ENCODE assay signal across 8 mouse cellular contexts in the genomic region with DNA sequence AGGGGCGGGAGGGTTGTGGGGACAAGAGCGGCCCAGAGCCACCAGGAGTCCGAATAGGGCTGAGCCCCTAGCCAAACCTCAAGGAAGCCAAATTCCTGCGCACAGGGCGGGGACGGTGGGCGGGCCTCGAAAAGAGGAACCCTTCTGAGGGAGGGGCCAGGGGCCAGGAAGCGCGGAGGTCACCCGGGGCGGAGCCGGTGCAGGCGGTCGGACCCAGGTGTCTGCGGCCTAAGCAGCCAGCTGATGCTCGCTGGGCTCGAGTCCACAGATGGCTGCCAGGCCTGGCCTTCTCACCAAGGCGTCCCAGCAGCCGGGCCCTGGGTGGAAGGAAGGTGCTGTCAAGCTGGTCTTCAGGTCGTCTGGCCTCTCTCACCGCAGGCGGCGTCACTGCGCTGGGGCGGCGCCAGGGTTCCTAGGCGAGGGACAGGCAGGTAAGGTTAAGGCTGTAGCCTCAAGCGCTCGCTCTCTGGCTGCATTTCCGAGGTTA. TPM values are rescaled to one million over a fixed set of nuclear protein-coding genes. Genes with fewer than 3 reads are reported as not detected.
DNase-seq lines count a peak whose midpoint lies in the region; ATAC-seq and TF ChIP-seq lines count a peak whose summit lies in the region.

No protein-coding gene starts in this region.

- no peak for ATAC-seq in embryonic facial prominence, embryonic 13.5 days (ENCODE audit: insufficient number of reproducible peaks, insufficient read depth, low FRiP score, low TSS enrichment, low read depth)
- peak; percentile 55; the same call in 1 of the 2 replicates for ATAC-seq in kidney, embryonic 15.5 days (replicated peaks; ENCODE audit: low FRiP score)

- H3K27ac ChIP-seq in MEL (ENCODE audit: control insufficient read depth, low read depth, low read length) = no peak overlapping the region
- H3K27ac ChIP-seq in embryonic facial prominence, embryonic 13.5 days = no peak overlapping the region
- H3K27ac ChIP-seq in kidney, embryonic 15.5 days = no peak overlapping the region
- H3K27ac ChIP-seq in testis, adult 2 months (ENCODE audit: control insufficient read depth, insufficient read depth, low read depth, low read length) = no peak overlapping the region

- H3K4me1 ChIP-seq in MEL (ENCODE audit: control insufficient read depth in 1 of 2, insufficient read depth in 2 of 2, low read length in 2 of 2) = peaks cover 5 to 28% of the 10 kb centered on the region in 2 experiments
- H3K4me1 ChIP-seq in embryonic facial prominence, embryonic 13.5 days = peaks cover 12% of the 10 kb centered on the region
- H3K4me1 ChIP-seq in kidney, embryonic 15.5 days = peaks cover 6% of the 10 kb centered on the region
- peaks cover 6% of the 10 kb centered on the region; the same call in 1 of the 2 replicates for H3K4me1 ChIP-seq in testis, adult 2 months (ENCODE audit: control insufficient read depth, insufficient read depth, low read length)

- WGBS in embryonic facial prominence, embryonic 13.5 days = 14% methylated on average over 31 of the region's 31 CpGs
- 19% methylated on average over 31 of the region's 31 CpGs for WGBS in kidney, embryonic 15.5 days

- TF ChIP-seq POLR2A in MEL (IDR thresholded peaks at IDR 0.05; ENCODE audit: control insufficient read depth in 1 of 2, insufficient read depth in 1 of 2, low read depth in 1 of 2, low read length in 2 of 2, poor library complexity in 1 of 2) = no peak; a peak in 1 of 4 replicates
- no peak for TF ChIP-seq POLR2A in testis, adult 2 months (IDR thresholded peaks at IDR 0.05; ENCODE audit: control insufficient read depth, low read depth, low read length)

- H3K4me2 ChIP-seq in embryonic facial prominence, embryonic 13.5 days = peak overlapping the region; percentile 55
- H3K4me2 ChIP-seq in kidney, embryonic 15.5 days = peak overlapping the region; percentile 54

- peaks cover 0 to 16% of the 10 kb centered on the region in 2 experiments; a peak in 2 of 4 replicates for H3K36me3 ChIP-seq in MEL (ENCODE audit: control insufficient read depth in 1 of 2, insufficient read depth in 2 of 2, low read length in 2 of 2)
- H3K36me3 ChIP-seq in embryonic facial prominence, embryonic 13.5 days = no peaks in the 10 kb centered on the region; the same call in 1 of the 2 replicates
- H3K36me3 ChIP-seq in kidney, embryonic 15.5 days = no peaks in the 10 kb centered on the region
- H3K36me3 ChIP-seq in testis, adult 2 months (ENCODE audit: control insufficient read depth, insufficient read depth, low read length) = no peaks in the 10 kb centered on the region

- DNase-seq in adrenal gland, postnatal 10 days = peak; percentile 36
- no peak for DNase-seq in adrenal gland, postnatal 25 days
- peak; percentile 92 for DNase-seq in MEL (ENCODE audit: low read depth, low spot score)
- peak; percentile 87 for DNase-seq in lung, postnatal 36 days
- DNase-seq in right cerebral cortex, adult 18-20 months = no peak

- TF ChIP-seq EP300 in MEL (IDR thresholded peaks at IDR 0.05; ENCODE audit: low read depth in 1 of 2, low read length in 2 of 2) = no peak

- H3K9ac ChIP-seq in MEL (ENCODE audit: control insufficient read depth, low read depth, low read length, poor library complexity, severe bottlenecking) = peak overlapping the region; percentile 50
- peak overlapping the region; percentile 64 for H3K9ac ChIP-seq in embryonic facial prominence, embryonic 13.5 days
- no peak overlapping the region for H3K9ac ChIP-seq in kidney, embryonic 15.5 days

- no peaks in the 10 kb centered on the region for H3K9me3 ChIP-seq in MEL (replicated peaks; ENCODE audit: insufficient read depth, low read length)
- peaks cover 3% of the 10 kb centered on the region for H3K9me3 ChIP-seq in embryonic facial prominence, embryonic 13.5 days
- H3K9me3 ChIP-seq in kidney, embryonic 15.5 days (replicated peaks) = no peaks in the 10 kb centered on the region; the same call in 1 of the 2 replicates

- no peaks in the 10 kb centered on the region for H3K27me3 ChIP-seq in MEL (ENCODE audit: control insufficient read depth in 1 of 2, insufficient read depth in 2 of 2, low read length in 2 of 2)
- no peaks in the 10 kb centered on the region for H3K27me3 ChIP-seq in embryonic facial prominence, embryonic 13.5 days
- H3K27me3 ChIP-seq in kidney, embryonic 15.5 days = no peaks in the 10 kb centered on the region
- H3K27me3 ChIP-seq in testis, adult 2 months (ENCODE audit: control insufficient read depth, insufficient read depth, low read length) = no peaks in the 10 kb centered on the region

- H3K79me2 ChIP-seq in MEL (ENCODE audit: control insufficient read depth, insufficient read depth, low read length, poor library complexity) = no peaks in the 10 kb centered on the region

- H3K4me3 ChIP-seq in MEL (ENCODE audit: control insufficient read depth in 1 of 2, insufficient read depth in 1 of 2, low read depth in 2 of 2, low read length in 2 of 2) = peak overlapping the region; percentile 61 to 74
- peak overlapping the region; percentile 29 for H3K4me3 ChIP-seq in embryonic facial prominence, embryonic 13.5 days
- H3K4me3 ChIP-seq in kidney, embryonic 15.5 days (replicated peaks) = peak overlapping the region; percentile 17
- H3K4me3 ChIP-seq in testis, adult 2 months (ENCODE audit: control insufficient read depth, low read depth, low read length) = peak overlapping the region; percentile 64

- 0 out of 6 replicates have a peak, but pooled peaks of 1 of the 3 experiments have one; percentile 2 for TF ChIP-seq CTCF in MEL (IDR thresholded peaks at IDR 0.05 in 2 of 3, conservative IDR thresholded peaks at IDR 0.05 in 1 of 3; ENCODE audit: control insufficient read depth in 1 of 3, insufficient read depth in 1 of 3, low read depth in 2 of 3, low read length in 3 of 3, poor library complexity in 1 of 3, severe bottlenecking in 1 of 3)
- TF ChIP-seq CTCF in testis, adult 2 months (IDR thresholded peaks at IDR 0.05; ENCODE audit: control insufficient read depth, insufficient read depth, insufficient replicate concordance, low read depth, low read length) = no peak

- TF ChIP-seq RAD21 in MEL (IDR thresholded peaks at IDR 0.05; ENCODE audit: low read depth, low read length) = no peak

TF ChIP-seq in MEL, 35 proteins besides CTCF, POLR2A, EP300 and RAD21 (continues in another document):
- no peak for TF ChIP-seq POLR2AphosphoS5 (IDR thresholded peaks at IDR 0.05; ENCODE audit: borderline replicate concordance, low read depth, low read length)
- TF ChIP-seq USF2 (IDR thresholded peaks at IDR 0.05; ENCODE audit: borderline replicate concordance in 1 of 2, insufficient read depth in 1 of 2, low read depth in 1 of 2, low read length in 2 of 2) = no peak
- TF ChIP-seq TCF12 (IDR thresholded peaks at IDR 0.05; ENCODE audit: low read depth, low read length) = 0 out of 2 replicates have a peak, but pooled peaks have one; percentile 19
- no peak for TF ChIP-seq TBP (IDR thresholded peaks at IDR 0.05; ENCODE audit: low read depth, low read length)
- TF ChIP-seq UBTF (IDR thresholded peaks at IDR 0.05; ENCODE audit: borderline replicate concordance, insufficient read depth, low read depth, low read length) = no peak
- TF ChIP-seq NELFE (IDR thresholded peaks at IDR 0.05; ENCODE audit: low read depth, low read length) = no peak
- TF ChIP-seq RCOR1 (IDR thresholded peaks at IDR 0.05; ENCODE audit: low read depth, low read length) = no peak
- TF ChIP-seq MAFK (IDR thresholded peaks at IDR 0.05; ENCODE audit: borderline replicate concordance, low read depth, low read length) = no peak
- TF ChIP-seq SIN3A (IDR thresholded peaks at IDR 0.05; ENCODE audit: low read length) = peak; percentile 52; the same call in 1 of the 2 replicates
- no peak for TF ChIP-seq GATA1 (IDR thresholded peaks at IDR 0.05; ENCODE audit: low read depth, low read length)
- 0 out of 2 replicates have a peak, but pooled peaks have one; percentile 40 for TF ChIP-seq MAZ (IDR thresholded peaks at IDR 0.05; ENCODE audit: low read depth, low read length)
- no peak for TF ChIP-seq KAT2A (conservative IDR thresholded peaks at IDR 0.05; ENCODE audit: low read depth, low read length)
- TF ChIP-seq POLR2AphosphoS2 (IDR thresholded peaks at IDR 0.05; ENCODE audit: low read length) = no peak
- TF ChIP-seq HCFC1 (IDR thresholded peaks at IDR 0.05; ENCODE audit: low read depth, low read length) = no peak
- no peak for TF ChIP-seq BHLHE40 (IDR thresholded peaks at IDR 0.05; ENCODE audit: borderline replicate concordance, low read depth, low read length)
- TF ChIP-seq SMC3 (IDR thresholded peaks at IDR 0.05; ENCODE audit: low read depth, low read length) = no peak
- no peak for TF ChIP-seq ZKSCAN1 (IDR thresholded peaks at IDR 0.05; ENCODE audit: low read depth, low read length)
- TF ChIP-seq TAL1 (IDR thresholded peaks at IDR 0.05; ENCODE audit: low read length) = no peak
- TF ChIP-seq MXI1 (IDR thresholded peaks at IDR 0.05; ENCODE audit: low read depth, low read length) = no peak
- no peak for TF ChIP-seq JUND (IDR thresholded peaks at IDR 0.05; ENCODE audit: low read depth, low read length)
- TF ChIP-seq MEF2A (IDR thresholded peaks at IDR 0.05; ENCODE audit: extremely low read depth, insufficient replicate concordance, low read depth, low read length, poor library complexity, severe bottlenecking) = no peak
- TF ChIP-seq CHD1 (IDR thresholded peaks at IDR 0.05; ENCODE audit: low read depth, low read length) = no peak
- no peak for TF ChIP-seq E2F4 (IDR thresholded peaks at IDR 0.05; ENCODE audit: borderline replicate concordance, low read depth, low read length)
- TF ChIP-seq MYB (IDR thresholded peaks at IDR 0.05; ENCODE audit: low read depth, low read length) = no peak
- no peak for TF ChIP-seq GABPA (IDR thresholded peaks at IDR 0.05; ENCODE audit: low read depth, low read length)
- TF ChIP-seq ELF1 (IDR thresholded peaks at IDR 0.05; ENCODE audit: low read depth, low read length) = peak; percentile 76
- no peak for TF ChIP-seq ZNF384 (IDR thresholded peaks at IDR 0.05; ENCODE audit: low read depth, low read length)
- TF ChIP-seq ZMIZ1 (IDR thresholded peaks at IDR 0.05; ENCODE audit: low read depth, low read length) = 0 out of 2 replicates have a peak, but pooled peaks have one; percentile 28

RNA-seq across cellular contexts. Expression of a gene that starts 22.7 kb away (rescaled TPM):
- total RNA-seq in adrenal gland, postnatal 10 days (2021) = 1 to 10 TPM in 1 of 2 experiments, under 1 TPM in 1; 0.75 to 1.9 TPM
- 0.55 TPM in 1 of 2 replicates, not detected in the other for total RNA-seq in adrenal gland, postnatal 25 days (2021)
- total RNA-seq in MEL (2012; rRNA removed) = 0.07 and 0.08 TPM in 2 replicates
- under 1 TPM in 1 of 2 experiments, not detected in 1; 0.71 TPM for polyA plus RNA-seq in MEL (2012; ENCODE audit: insufficient read depth in 1 of 2, insufficient read length in 2 of 2, low read depth in 1 of 2, low replicate concordance in 2 of 2, missing spikeins in 1 of 2)
- 4.4 and 5.0 TPM in 2 replicates for polyA plus RNA-seq in embryonic facial prominence, embryonic 13.5 days (2015; fragmentation: Nextera tagmentation; extraction: Ambion mirVana)
- polyA plus RNA-seq in kidney, embryonic 15.5 days (2015; fragmentation: Nextera tagmentation; extraction: Ambion mirVana) = 2.3 and 3.2 TPM in 2 replicates
- 0.12 and 0.14 TPM in 2 replicates for polyA plus RNA-seq in testis, adult 2 months (2012; rRNA removed)

Comparison
In these comparisons a context has a peak if more than half of its experiments do, and no peak if none do; other contexts are left out.
1. DNase-seq: peak in adrenal gland, postnatal 10 days (single experiment), MEL (single experiment) and lung, postnatal 36 days (single experiment); none in adrenal gland, postnatal 25 days (single experiment) and right cerebral cortex, adult 18-20 months (single experiment).
2. H3K4me3 ChIP-seq: peak in every context shown above with its lines; median percentile 68 in MEL; 64 in testis, adult 2 months; 29 in embryonic facial prominence, embryonic 13.5 days; 17 in kidney, embryonic 15.5 days.